Mouse (Mus musculus) forebrain, embryonic 14.5 days (tissue): ENCODE results near the gene 4931414P19Rik. TPM values are rescaled to one million over a fixed set of nuclear protein-coding genes. Genes with fewer than 3 reads are reported as not detected.

Experiments
- ATAC-seq: fragments of 200-750 bp; cut with Nextera tagmentation; 2 replicates; pipeline ENCODE4 v1.8.0; 2017; ENCODE audit warnings: mild to moderate bottlenecking, moderate library complexity
- DNase-seq: peaks from one replicate; pipeline ENCODE4 v3.0.0-alpha.2; 2015; ENCODE audit warnings: low spot score
- H3K27ac ChIP-seq: fragments of 300-500 bp; sonication (generic); 2 replicates; pipeline ENCODE4 v1.5.1; 2014; ENCODE audit warnings: low read depth, mild to moderate bottlenecking, control low read depth, low read length, moderate library complexity
- H3K27me3 ChIP-seq: fragments of 300-500 bp; sonication (generic); replicated peaks from 2 replicates; pipeline ENCODE4 v1.6.1; 2014; ENCODE audit warnings: low read length, control low read depth, mixed read lengths; ENCODE audit not compliant: control insufficient read depth, insufficient read depth
- H3K36me3 ChIP-seq: fragments of 300-500 bp; sonication (generic); 2 replicates; pipeline ENCODE4 v1.6.1; 2014; ENCODE audit warnings: low read length, control low read depth; ENCODE audit not compliant: control insufficient read depth, insufficient read depth
- H3K4me1 ChIP-seq: fragments of 300-500 bp; sonication (generic); 2 replicates; pipeline ENCODE4 v1.6.1; 2014; ENCODE audit warnings: antibody characterized with exemption, low read length, control low read depth; ENCODE audit not compliant: control insufficient read depth, insufficient read depth
- H3K4me2 ChIP-seq: fragments of 300-500 bp; sonication (generic); 2 replicates; pipeline ENCODE4 v1.6.1; 2014; ENCODE audit warnings: mild to moderate bottlenecking, control low read depth, low read length
- H3K4me3 ChIP-seq: fragments of 300-500 bp; sonication (generic); 2 replicates; pipeline ENCODE4 v1.5.1; 2014; ENCODE audit warnings: low read depth, low read length, control low read depth
- H3K9ac ChIP-seq: fragments of 300-500 bp; sonication (generic); 2 replicates; pipeline ENCODE4 v1.6.1; 2014; ENCODE audit warnings: mild to moderate bottlenecking, low read length, control low read depth, moderate library complexity
- H3K9me3 ChIP-seq: fragments of 300-500 bp; sonication (generic); replicated peaks from 2 replicates; pipeline ENCODE4 v1.6.1; 2016; ENCODE audit warnings: low read length, control low read depth, mixed read lengths; ENCODE audit not compliant: control insufficient read depth
- WGBS: fragments of 180-500 bp; shearing (Covaris S2); extraction: QIAGEN DNeasy Blood & Tissue Kit; methylation state at CpG from one replicate; pipeline ENCODE4 v1.1.7; 2014; 5-methylcytosine and 5-hydroxymethylcytosine counted together
- polyA plus RNA-seq: library from polyadenylated mRNA; unstranded; fragments of >200 nt; fragmentation: Nextera tagmentation; extraction: Ambion mirVana; gene quantifications from 2 replicates; pipeline ENCODE4 v1.2.1, GENCODE M21; 2014

The 4931414P19Rik gene
- polyA plus RNA-seq, 1 experiment from 2014 or later = 6.3 TPM

DNA sequence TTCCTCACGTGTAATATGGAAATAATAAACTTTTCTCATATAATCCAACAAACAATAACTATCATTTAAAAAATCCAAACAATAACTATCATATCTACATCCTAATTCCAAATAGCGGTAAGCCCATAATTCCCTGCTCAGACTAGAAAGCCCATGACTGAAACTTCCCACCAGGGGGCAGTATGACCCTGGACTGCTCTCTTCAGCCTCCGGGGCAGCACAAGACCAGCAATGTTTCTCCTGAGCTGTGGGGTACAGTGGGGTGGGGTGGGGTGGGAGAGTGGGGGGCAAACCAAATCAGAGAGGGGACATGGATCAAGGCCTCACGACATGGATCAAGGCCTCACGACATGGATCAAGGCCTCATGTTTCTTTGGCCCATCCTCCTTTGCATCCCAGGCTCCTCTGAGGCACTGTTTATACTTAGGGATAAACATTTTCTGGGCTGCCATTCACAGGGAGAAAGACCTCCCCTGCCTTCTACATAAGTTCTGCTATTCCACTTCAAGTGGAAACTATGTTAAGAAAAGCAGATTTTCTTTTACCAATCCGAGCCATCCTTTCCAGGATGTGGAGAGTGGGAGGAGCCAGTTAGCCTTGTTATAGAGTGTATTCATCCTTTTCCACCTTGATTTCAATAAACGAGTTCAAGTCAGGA is 22.0 kb downstream of the 4931414P19Rik start:
- no peaks in the 10 kb centered on the region for H3K27me3 ChIP-seq
- no peak overlapping the region for H3K27ac ChIP-seq
- DNase-seq = peak; percentile 67
- no peaks in the 10 kb centered on the region for H3K4me1 ChIP-seq
- H3K9me3 ChIP-seq = no peaks in the 10 kb centered on the region
- 43% methylated on average over 7 of the region's 7 CpGs for WGBS
- 0 out of 2 replicates have a peak, but pooled peaks cover 9% of the 10 kb centered on the region for H3K36me3 ChIP-seq
- H3K4me2 ChIP-seq = no peak overlapping the region
- H3K9ac ChIP-seq = no peak overlapping the region
- ATAC-seq = peak; percentile 57; the same call in 1 of the 2 replicates
- H3K4me3 ChIP-seq = no peak overlapping the region

DNA sequence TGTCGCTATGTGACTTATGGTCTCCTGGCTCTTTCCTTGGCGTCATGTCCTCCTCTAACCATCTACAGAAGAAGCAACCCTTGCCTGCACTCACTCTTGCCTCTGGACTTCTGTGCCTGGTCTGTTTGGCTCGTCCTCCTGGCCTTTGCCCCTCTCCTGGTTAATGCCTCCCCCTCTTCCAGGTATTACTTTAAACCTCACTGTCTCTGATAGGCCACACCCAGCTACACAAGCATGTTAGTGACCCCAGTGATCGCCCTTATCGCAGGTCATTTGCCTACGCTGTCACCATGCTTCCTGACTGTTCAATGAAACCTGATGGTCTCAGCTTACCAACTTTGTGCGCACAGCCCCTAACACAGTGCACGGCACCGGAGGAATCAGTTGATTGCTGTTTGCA is 23.3 kb downstream of the 4931414P19Rik start:
- Histone ChIP-seq H3K27me3 (no peaks in the 10 kb centered on the region), H3K4me3 (no peak overlapping the region), H3K36me3 (0 out of 2 replicates have a peak, but pooled peaks cover 9% of the 10 kb centered on the region), H3K9ac (no peak overlapping the region), H3K4me2 (no peak overlapping the region), H3K27ac (no peak overlapping the region), H3K4me1 (no peaks in the 10 kb centered on the region), H3K9me3 (no peaks in the 10 kb centered on the region)
- no peak for DNase-seq
- 93% methylated on average over 9 of the region's 9 CpGs for WGBS
- ATAC-seq = no peak

DNA sequence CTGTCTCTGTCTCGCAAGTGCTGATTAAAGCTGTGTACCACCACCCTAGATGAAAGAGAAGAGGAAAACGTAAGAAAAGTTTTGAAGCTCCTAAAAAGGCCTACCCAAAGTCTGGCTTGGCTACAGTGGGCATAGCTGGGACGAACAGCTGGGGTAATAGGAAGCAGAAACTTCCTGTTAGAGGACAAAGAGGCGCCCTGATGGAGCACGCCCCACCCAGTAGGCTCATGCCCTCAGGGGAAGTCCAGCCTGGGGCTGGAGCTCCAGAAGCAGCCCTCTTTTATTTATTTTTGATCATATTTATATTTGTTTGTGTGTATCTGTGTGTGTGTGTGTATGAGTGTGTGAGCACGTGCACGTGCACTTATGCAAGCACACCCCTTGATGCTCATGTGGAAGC is 26.2 kb downstream of the 4931414P19Rik start:
- no peak overlapping the region for H3K27ac ChIP-seq
- no peak for ATAC-seq
- no peak for DNase-seq
- H3K9ac ChIP-seq = no peak overlapping the region
- no peaks in the 10 kb centered on the region for H3K9me3 ChIP-seq
- peaks cover 9% of the 10 kb centered on the region; the same call in 1 of the 2 replicates for H3K4me1 ChIP-seq
- H3K4me3 ChIP-seq = no peak overlapping the region
- 88% methylated on average over 7 of the region's 7 CpGs for WGBS
- no peak overlapping the region for H3K4me2 ChIP-seq
- 0 out of 2 replicates have a peak, but pooled peaks cover 9% of the 10 kb centered on the region for H3K36me3 ChIP-seq
- 0 out of 2 replicates have a peak, but pooled peaks cover 10% of the 10 kb centered on the region for H3K27me3 ChIP-seq

DNA sequence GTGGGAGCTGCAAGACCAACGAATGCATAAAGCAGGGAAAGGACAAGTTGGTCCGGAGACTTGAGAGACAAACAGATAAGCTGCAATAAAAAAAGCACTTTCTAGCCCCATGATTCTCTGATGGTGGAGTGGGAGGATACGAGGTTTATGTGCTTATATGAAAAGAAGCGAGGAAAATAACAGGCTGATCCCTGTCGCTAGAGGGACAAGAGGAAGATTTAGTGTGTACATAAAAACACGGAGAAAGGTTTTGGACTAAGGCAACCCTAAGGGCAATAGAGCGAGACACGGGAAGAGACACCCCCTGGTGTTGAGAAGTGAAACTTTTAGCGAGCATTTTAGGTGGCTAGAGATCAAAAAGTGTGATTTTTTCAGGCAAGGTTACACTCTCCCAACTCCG is 27.7 kb downstream of the 4931414P19Rik start:
- H3K27ac ChIP-seq = peak overlapping the region; percentile 49; the same call in 1 of the 2 replicates
- peak overlapping the region; percentile 58 for H3K4me2 ChIP-seq
- H3K9ac ChIP-seq = peak overlapping the region; percentile 83
- H3K4me3 ChIP-seq = peak overlapping the region; percentile 65
- under 1% methylated on average over 10 of the region's 10 CpGs for WGBS
- 0 out of 2 replicates have a peak, but pooled peaks cover 6% of the 10 kb centered on the region for H3K36me3 ChIP-seq
- DNase-seq (peak; percentile 69), ATAC-seq (0 out of 2 replicates have a peak, but pooled peaks have one; percentile 9)
- 0 out of 2 replicates have a peak, but pooled peaks cover 10% of the 10 kb centered on the region for H3K27me3 ChIP-seq
- peaks cover 13% of the 10 kb centered on the region; the same call in 1 of the 2 replicates for H3K4me1 ChIP-seq
- H3K9me3 ChIP-seq = no peaks in the 10 kb centered on the region

DNA sequence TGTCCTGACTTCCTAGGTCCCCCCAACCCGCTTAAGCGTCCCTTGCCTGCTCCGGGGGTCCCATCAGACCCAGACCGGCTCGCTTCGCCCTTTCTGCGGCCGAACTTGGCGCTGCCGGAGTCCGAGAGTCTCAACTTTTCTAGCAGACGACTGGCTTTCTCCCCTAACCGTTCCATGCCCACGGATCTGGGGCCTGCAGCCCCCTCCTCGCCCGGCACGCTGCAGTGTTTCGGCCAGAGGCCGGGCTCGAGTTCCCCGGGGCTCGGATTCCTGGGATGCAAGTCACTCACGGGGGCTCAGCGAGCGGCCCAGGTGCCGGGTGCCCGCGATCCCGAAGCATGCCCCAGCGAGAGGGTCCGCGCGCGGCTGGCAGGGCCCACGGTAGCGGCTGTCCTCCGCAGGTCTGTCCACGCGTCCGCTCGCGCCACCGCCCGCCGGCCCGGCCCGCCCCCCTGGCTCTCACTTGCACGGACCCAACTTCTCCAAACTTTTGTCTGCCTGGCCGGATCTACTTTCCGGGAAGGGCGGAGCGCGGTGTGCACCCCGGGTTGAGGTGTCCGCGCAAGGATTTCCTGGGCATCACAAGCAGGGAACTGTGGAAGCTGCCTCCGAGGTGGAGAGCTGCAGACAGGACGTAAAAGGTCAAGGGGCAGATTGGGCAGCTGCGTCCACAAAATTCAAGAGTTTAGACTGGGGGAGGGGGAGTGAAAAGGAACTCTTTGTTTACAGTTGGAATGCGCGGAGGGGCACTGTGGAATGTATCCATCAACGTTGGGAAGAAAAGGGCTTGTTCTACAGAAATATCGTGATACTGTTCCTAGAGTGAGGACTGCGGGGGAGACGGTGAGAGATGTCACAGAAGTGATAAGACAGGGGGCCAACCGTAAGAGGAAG is 28.5 kb downstream of the 4931414P19Rik start, which contains the start of gene Ajuba:
Gene Ajuba, minus strand, starts transcription at position 470 of the 894 bp plus-strand sequence.
- peak within 1 kb of the TSS; percentile 49; the same call in 1 of the 2 replicates for H3K27ac ChIP-seq
- H3K27me3 ChIP-seq = 0 out of 2 replicates have a peak, but pooled peaks cover 10% of the 10 kb centered on the region
- H3K9ac ChIP-seq = peak within 1 kb of the TSS; percentile 83
- ATAC-seq (peak; percentile 72), DNase-seq (peak; percentile 93)
- no peaks in the 10 kb centered on the region for H3K9me3 ChIP-seq
- 1% methylated on average over 66 of the region's 66 CpGs for WGBS
- H3K4me3 ChIP-seq = peak within 1 kb of the TSS; percentile 65
- H3K4me1 ChIP-seq = peaks cover 17% of the 10 kb centered on the region; the same call in 1 of the 2 replicates
- H3K4me2 ChIP-seq = peak within 1 kb of the TSS; percentile 58
- no peaks in the 10 kb centered on the region for H3K36me3 ChIP-seq

DNA sequence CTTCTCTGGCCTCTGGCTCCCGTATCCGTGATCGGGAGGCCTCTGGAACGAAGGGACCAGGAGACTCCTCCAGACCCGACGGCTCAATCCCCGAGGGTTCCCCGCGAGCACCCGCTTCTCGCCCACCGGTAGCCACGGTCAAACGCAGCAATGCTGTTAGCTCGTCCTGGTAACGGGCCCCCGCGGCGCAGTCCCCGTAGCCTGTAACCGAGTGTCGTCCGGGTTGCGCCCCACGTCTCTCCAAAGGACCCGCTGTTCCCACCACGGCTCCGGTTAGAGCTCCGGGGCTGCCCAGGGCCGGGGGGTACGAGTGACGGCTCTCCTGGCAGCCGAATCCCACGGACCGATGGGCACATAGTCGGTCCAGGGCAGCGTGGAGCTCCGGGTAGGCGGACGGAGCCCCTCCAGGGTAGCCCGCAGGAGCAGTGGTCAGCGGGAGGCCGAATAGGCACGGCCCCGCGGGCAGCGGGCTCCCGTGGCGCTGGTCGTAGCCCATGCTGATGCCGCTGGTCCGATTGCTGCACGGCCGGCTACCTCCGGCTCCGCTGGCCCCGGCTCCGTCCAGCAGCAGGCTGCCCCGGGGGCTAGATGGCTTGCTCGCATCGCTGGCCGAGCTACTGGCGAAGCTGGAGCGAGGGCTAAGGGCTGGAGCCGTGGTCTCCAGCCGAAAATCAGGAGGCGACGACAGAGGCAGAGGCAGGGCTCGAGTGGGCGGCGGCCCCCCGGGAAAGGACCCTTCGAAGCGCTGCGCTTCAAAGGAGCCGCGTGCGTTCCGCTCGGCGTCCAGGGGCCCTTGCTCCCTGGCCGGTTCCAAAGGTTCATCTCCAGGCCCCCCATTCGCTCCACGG is 29.3 kb downstream of the 4931414P19Rik start:
- no peaks in the 10 kb centered on the region; the same call in 1 of the 2 replicates for H3K36me3 ChIP-seq
- H3K9me3 ChIP-seq = no peaks in the 10 kb centered on the region
- peak overlapping the region; percentile 49; the same call in 1 of the 2 replicates for H3K27ac ChIP-seq
- H3K4me1 ChIP-seq = peaks cover 19% of the 10 kb centered on the region; the same call in 1 of the 2 replicates
- H3K4me2 ChIP-seq = peak overlapping the region; percentile 58
- peak overlapping the region; percentile 83 for H3K9ac ChIP-seq
- WGBS = under 1% methylated on average over 82 of the region's 84 CpGs
- ATAC-seq (no peak), DNase-seq (no peak)
- peak overlapping the region; percentile 65 for H3K4me3 ChIP-seq
- 0 out of 2 replicates have a peak, but pooled peaks cover 10% of the 10 kb centered on the region for H3K27me3 ChIP-seq

DNA sequence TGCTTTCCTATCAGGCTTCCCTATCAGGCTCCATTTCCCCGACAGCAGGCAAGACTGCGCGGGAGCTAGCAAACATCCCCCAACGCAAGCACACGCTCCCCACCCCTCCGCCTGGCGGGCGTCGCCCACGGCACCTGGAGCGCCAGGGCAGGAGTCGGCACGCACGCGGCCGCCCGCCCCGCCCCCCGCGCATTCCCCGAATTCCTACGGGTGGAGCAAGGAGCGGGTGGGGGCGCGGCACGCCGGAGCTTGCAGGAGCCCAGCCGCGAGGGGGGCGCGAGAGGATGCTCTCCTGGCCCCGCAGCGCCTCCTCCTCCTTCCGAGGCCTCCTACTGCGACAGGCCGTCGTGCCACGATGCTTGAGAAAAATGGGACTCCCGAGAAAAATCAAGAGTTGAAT is 30.2 kb downstream of the 4931414P19Rik start:
- peaks cover 7% of the 10 kb centered on the region; the same call in 1 of the 2 replicates for H3K36me3 ChIP-seq
- H3K4me2 ChIP-seq = peak overlapping the region; percentile 58
- 0 out of 2 replicates have a peak, but pooled peaks have one; percentile 2 for ATAC-seq
- H3K27ac ChIP-seq = no peak overlapping the region
- WGBS = under 1% methylated on average over 36 of the region's 39 CpGs
- DNase-seq = peak; percentile 68
- peak overlapping the region; percentile 83 for H3K9ac ChIP-seq
- peaks cover 19% of the 10 kb centered on the region; the same call in 1 of the 2 replicates for H3K4me1 ChIP-seq
- 0 out of 2 replicates have a peak, but pooled peaks cover 10% of the 10 kb centered on the region for H3K27me3 ChIP-seq
- no peaks in the 10 kb centered on the region for H3K9me3 ChIP-seq
- H3K4me3 ChIP-seq = peak overlapping the region; percentile 65

DNA sequence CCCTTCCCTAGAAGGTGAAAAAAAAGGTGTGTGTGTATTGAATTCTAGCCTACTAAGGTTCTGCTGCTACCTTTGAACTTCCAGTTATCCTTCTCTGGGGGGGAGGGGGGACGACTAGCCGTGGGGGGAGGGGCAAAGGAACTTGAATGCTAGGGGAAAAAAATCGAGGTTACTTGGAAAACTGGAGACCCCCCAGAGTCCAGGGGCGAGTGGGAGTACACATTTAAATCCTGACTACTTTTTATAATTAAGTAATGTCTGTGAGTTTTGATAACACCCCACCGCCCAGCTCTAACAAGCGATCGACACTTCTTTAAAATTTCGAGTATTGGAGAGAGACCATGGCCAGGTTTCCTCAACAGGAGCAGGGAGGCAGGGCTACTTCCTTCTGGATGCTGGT is 30.8 kb downstream of the 4931414P19Rik start:
- Histone ChIP-seq H3K27me3 (0 out of 2 replicates have a peak, but pooled peaks cover 10% of the 10 kb centered on the region), H3K36me3 (peaks cover 12% of the 10 kb centered on the region; the same call in 1 of the 2 replicates), H3K9me3 (no peaks in the 10 kb centered on the region), H3K27ac (no peak overlapping the region), H3K4me1 (peaks cover 19% of the 10 kb centered on the region; the same call in 1 of the 2 replicates), H3K4me3 (peak overlapping the region; percentile 65), H3K9ac (peak overlapping the region; percentile 83), H3K4me2 (peak overlapping the region; percentile 58)
- DNase-seq (no peak), ATAC-seq (no peak)
- WGBS = 3% methylated on average over 8 of the region's 8 CpGs
